Mouse (Mus musculus): ENCODE measurements around the gene Cept1.

The Cept1 gene

DNA sequence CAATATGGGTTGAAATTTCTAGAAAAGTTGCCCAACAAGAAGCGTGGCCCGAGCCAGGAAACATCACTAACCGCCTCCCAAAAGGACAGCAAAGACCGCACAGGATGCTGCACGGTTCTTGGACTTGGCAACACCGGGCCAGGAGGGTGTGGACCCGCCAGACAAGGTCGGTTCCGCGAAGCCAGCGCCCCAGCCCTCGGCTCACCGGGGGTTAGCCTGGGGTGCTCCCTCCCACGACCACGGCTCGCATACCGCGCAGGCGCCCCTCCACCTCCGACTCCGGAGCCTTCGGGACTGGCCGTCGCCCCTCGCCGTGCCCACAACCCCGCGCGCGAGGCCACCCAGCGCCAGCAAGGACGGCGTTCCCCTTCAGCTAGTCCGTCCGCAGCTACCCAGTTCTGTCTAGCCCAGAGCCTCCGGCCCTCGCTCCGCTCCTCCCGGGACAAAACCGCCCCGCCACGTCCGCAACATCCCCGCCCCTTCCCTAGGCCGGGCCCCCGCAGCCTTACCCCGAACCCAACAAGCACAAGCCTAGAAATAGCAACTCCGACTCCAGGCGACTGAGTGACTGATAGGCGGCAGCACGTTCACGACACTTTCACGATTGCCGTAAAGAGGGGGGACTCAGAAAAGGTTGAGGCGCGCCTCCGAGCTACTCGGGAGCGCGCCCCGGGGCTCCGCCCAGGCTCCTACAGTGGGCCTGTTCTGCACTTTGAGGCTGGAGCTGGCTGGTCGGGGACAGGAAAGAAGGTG lies at the start of gene Cept1, which contains the start of gene Dram2:
Gene Cept1, minus strand, starts transcription at position 632 of the 753 bp plus-strand sequence.
Gene Dram2, plus strand, starts transcription at position 628 of the 753 bp plus-strand sequence.
- TF ChIP-seq GATA4 (IDR thresholded peaks at IDR 0.05; ENCODE audit: insufficient replicate concordance, low read length), result peak; percentile 42; the same call in 1 of the 2 replicates

DNA sequence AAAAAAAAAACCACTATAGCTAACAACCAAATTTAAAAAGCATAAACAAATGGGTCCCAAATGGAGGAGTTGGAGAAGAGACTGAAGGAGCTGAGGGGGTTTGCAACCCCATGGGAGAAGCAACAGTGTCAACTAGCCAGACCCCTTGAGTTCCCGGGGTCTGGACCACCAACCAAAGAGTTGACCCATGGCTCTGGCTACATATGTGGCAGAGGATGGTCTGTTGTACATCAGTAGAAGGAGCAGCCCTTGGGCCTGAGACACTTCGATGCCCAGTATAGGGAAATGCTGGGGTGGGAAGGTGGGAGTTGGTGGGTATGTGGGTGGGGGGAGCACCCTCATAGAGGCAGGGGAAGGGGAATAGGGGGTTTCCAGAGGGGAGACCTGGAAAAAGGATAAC lies 31.7 kb upstream of the Cept1 start:
- no peak for TF ChIP-seq GATA4 (IDR thresholded peaks at IDR 0.05; ENCODE audit: insufficient replicate concordance, low read length)

- no peak for TF ChIP-seq GATA4 (IDR thresholded peaks at IDR 0.05; ENCODE audit: insufficient replicate concordance, low read length)
These were observed 25.6 kb upstream of the Cept1 start for GRCm38 (mm10) chr3:106573191-106573590.

DNA sequence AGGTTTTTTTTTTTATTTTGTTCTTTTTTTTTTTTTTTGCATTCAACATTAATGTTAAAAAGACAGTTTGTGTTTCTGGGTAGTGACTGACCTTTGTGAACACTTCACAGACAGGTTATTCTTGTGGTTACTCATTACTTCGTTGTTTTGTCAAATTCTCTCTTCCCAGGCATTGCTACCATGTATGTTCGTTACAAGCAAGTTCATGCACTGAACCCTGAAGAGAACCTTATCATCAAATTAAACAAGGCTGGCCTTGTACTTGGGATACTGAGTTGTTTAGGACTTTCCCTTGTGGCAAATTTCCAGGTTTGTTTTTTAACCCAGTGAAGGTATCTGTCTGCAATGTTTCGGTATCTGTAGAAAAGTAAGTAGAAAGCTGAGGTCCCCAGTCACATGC lies 18.3 kb upstream of the Cept1 start:
- TF ChIP-seq GATA4 (IDR thresholded peaks at IDR 0.05; ENCODE audit: insufficient replicate concordance, low read length), result no peak; the same call in 1 of the 2 replicates

- no peak for TF ChIP-seq GATA4 (IDR thresholded peaks at IDR 0.05; ENCODE audit: insufficient replicate concordance, low read length)
These were observed 10.7 kb upstream of the Cept1 start for GRCm38 (mm10) chr3:106558271-106558670.

GRCm38 (mm10) chr3:106555743-106556250 lies 8.2 kb upstream of the Cept1 start:
- no peak for TF ChIP-seq GATA4 (IDR thresholded peaks at IDR 0.05; ENCODE audit: insufficient replicate concordance, low read length)

DNA sequence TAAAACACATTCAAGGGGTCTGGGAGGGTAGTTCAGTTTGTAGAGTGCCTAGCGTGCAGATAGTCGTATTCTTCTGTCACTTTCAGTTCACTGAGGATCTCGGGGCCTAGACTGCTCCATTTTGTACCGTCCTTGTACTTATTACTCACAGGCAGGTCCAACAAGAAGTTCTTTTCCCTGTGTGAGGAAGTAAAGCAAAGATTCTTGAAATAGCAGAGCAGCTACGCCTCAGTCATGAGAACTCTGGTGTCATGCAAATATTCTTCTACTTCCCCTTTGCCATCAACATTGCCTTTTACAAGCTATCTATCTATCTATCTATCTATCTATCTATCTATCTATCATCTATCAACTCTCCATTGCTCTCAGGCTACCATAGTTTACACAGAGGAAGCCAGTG lies 5.8 kb upstream of the Cept1 start:
- no peak for TF ChIP-seq GATA4 (IDR thresholded peaks at IDR 0.05; ENCODE audit: insufficient replicate concordance, low read length)

DNA sequence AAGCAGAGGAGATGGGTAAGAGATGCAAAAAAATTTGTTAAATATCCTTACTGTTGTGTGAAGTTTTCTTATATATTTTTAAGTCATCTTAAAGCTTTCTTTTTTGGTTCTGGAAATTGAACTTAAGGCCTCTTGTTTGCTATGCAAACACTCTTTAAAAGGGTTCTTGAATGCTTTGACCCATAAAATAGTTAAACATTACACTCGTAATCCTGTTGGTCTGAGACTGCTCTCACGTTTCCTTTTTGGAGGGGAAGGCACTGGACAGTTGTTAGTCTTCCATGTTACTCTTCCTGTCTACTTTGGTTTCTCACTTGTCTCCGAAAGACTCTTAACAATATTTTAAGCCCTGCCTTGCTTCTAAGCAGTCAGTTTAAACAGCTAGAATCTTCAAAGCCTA lies 1.4 kb upstream of the Cept1 start:
- TF ChIP-seq GATA4 (IDR thresholded peaks at IDR 0.05; ENCODE audit: insufficient replicate concordance, low read length), result no peak

DNA sequence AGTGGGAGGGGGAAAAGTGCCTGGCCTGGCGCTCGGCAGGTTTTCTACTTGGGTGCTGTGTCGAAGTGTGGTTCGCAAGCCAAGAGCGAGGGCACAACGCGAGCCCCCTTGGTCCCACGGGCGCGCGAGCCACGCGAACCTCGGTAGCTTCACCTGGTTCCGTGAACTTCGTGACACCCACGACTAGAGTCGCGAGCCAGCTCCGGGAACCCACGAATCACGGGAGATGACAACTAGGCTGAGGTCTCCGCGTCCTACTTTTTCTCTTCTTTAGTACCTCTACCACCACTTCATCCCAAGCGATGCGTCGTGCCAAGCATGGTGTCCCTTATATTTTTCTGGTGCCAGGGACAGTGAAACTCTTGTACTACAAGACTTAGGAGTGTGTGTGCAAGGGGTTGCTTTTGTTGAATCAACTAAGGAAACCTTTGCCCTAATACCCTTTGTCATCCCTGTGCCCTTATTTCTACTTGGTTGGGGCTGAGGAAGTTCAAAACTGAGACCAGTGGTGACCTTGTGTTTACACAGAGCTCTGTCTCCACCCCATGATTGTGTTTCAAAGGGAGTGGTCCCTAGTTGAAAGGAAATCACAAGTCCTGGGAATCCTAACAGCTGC lies 430 bp upstream of the Cept1 start:
- no peak; the same call in 1 of the 2 replicates for TF ChIP-seq GATA4 (IDR thresholded peaks at IDR 0.05; ENCODE audit: insufficient replicate concordance, low read length)

DNA sequence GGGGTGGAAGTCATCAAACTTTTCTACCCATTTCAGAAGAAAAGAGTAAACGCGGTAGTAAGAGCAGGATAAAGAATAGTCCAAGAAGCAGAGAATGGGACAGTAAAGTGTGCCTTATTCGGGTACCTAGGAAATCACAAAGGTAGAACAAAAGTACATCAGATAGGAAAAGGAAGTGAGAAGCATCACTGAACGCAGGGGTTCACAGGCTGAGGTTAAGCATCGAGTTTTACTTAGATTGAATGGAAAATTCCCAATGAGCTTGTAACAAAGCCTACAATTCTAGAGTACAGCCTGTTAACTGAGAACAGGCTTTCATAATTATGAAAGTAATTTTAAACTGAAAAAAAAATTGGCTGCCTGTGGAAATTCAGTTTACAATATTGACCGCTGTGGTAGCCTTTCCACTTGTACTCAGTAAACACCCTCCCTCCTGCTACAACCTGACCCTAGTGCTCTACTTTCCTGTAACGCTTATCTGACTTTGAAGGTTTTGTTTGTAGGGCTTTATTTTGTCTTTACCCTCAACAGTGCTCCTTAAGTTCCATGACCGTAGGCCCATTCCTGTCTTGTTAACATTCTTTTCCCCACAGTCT lies 2.8 kb downstream of the Cept1 start:
- peak; percentile 56; the same call in 1 of the 2 replicates for TF ChIP-seq GATA4 (IDR thresholded peaks at IDR 0.05; ENCODE audit: insufficient replicate concordance, low read length)

DNA sequence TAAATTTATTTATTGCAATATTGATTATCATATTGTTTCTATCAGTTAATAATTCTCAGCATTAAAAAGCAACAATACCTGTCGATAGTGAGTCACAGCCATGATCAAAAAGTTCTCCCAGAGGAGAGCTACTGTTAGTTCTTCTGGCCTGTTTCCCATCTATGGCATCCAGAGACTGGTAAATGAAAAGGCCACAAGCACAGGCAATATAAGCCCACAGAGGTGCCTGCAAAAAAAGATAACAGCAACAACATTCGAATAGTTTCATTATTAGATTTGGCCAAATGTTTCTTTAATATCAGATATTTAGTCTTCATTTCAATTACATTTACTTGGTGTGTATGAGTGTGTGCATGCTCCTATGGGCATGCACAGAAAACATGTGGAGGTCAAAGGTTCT lies 14.3 kb downstream of the Cept1 start:
- TF ChIP-seq GATA4 (IDR thresholded peaks at IDR 0.05; ENCODE audit: insufficient replicate concordance, low read length), result no peak

- no peak for TF ChIP-seq GATA4 (IDR thresholded peaks at IDR 0.05; ENCODE audit: insufficient replicate concordance, low read length)
These were observed 19.6 kb downstream of the Cept1 start for GRCm38 (mm10) chr3:106528032-106528431.

DNA sequence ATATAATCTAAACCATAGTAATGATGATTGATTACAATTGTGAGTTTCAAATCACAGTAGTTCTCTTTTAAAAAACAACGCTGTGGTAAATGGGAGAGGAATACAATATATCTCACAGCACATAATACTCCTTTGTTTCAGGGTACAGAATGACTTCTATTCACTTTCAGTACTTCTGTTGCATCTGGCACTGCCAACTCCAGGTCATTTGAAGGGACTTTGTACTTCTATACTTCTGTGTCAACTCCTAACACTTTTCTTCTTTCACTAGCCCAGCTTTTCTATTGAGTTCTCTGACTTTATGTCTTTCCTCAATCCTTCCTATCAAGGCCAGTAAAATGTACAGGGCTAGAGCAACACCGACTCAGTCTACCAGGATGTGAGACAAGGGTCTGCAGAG lies 21.2 kb downstream of the Cept1 start:
- TF ChIP-seq GATA4 (IDR thresholded peaks at IDR 0.05; ENCODE audit: insufficient replicate concordance, low read length), result no peak

DNA sequence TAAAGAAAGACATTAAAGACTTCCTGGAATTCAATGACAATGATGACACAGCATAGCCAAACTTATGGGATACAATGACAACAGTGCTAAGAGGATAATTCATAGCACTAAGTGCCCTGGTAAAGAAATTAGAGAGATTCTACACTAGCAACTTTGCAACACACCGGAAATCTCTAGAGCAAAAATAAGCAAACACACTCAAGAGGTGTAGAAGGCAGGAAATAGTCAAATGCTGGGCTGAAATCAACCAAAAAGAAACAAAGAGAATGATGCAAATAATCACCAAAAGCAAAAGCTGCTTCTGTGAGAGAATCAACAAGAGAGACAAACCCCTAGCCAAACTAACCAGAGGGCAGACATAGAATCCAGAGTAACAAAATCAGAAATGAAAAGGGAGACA lies 24.9 kb downstream of the Cept1 start:
- no peak for TF ChIP-seq GATA4 (IDR thresholded peaks at IDR 0.05; ENCODE audit: insufficient replicate concordance, low read length)

GRCm38 (mm10) chr3:106515016-106515415 lies 32.6 kb downstream of the Cept1 start:
- no peak for TF ChIP-seq GATA4 (IDR thresholded peaks at IDR 0.05; ENCODE audit: insufficient replicate concordance, low read length)

DNA sequence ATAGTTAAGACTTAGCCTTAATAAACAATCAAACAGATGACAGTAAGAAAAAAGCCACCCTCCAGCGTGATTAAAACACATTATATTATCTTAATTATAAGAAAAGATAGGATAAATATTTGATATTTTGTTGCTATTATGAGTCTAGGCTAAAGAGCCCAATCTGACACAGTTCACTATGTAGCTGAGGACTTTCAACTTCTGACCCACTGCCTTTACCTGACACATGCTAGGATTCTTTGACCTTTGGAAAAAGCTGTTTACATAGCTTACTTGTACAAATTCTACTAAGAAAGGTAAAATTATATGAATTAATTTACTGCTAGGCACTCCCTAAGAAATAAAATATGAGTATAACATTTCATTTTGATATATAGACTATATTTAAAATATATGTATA lies 36.9 kb downstream of the Cept1 start:
- TF ChIP-seq GATA4 (IDR thresholded peaks at IDR 0.05; ENCODE audit: insufficient replicate concordance, low read length), result no peak
